Mouse (Mus musculus) gastrocnemius, postnatal 25 days (tissue): ENCODE measurements around the gene Grk4. TPM values are rescaled to one million over a fixed set of nuclear protein-coding genes. Genes with fewer than 3 reads are reported as not detected.
"Not testable (repeated sequence)": the region's sequence is repeated elsewhere in the genome, so short reads cannot be mapped to it uniquely, and the experiment has no call there.

Source experiments
- DNase-seq: peaks from one replicate; pipeline ENCODE4 v3.0.0; 2022
- microRNA-seq, 2 experiments: library from miRNA; unstranded; fragments of <30 nt; microRNA quantifications; one replicate each; pipeline ENCODE4 v1.2.0; 2021; ENCODE audit warnings: borderline replicate concordance in 2 of 2
- total RNA-seq, 2 experiments: library from RNA; stranded (reverse); gene quantifications; 1 replicate in 1 of 2; 2 replicates in 1 of 2; pipeline ENCODE4 v1.2.3; 2021

Grk4 gene
- total RNA-seq, 2 experiments from 2014 or later = 1.2 to 1.7 TPM

DNA sequence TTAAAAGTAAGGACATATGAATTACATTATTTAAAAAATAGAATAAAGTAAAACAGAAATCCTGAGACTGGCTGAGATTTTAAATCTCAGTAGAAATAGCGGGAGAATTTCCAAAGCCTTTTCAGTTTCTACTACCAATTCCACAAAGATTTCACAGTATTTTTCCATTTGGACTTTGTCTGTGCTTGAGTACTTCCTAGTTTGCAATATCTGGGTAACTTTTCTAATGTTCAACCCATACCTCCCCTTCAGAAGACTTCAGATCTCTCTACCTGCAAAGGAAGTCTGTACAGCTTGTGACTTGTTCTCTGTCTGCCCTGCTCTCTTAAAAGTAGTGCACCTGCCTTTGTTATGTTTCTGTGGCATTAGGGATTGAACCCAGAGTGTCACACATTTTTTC, 48.3 kb downstream of the Grk4 start:
- DNase-seq = no peak

DNA sequence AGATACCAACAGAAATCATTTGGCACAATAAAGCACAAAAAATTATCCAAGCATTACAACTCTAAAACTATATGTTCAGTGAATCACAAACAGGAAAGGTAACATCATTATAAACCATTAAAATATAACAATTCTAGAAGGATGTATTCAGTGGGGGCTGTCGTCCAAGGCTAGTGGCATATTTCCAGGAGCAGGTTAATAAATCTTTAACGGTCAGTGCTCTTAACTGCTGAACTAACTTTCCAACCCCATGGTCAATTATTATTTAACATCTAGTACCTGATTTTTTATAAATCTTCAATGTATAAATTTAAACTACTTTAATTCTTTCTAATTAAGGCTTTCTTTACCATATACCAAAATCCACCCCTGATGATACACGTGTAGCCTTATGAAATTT, 54.2 kb downstream of the Grk4 start:
- not testable (repeated sequence) for DNase-seq

DNA sequence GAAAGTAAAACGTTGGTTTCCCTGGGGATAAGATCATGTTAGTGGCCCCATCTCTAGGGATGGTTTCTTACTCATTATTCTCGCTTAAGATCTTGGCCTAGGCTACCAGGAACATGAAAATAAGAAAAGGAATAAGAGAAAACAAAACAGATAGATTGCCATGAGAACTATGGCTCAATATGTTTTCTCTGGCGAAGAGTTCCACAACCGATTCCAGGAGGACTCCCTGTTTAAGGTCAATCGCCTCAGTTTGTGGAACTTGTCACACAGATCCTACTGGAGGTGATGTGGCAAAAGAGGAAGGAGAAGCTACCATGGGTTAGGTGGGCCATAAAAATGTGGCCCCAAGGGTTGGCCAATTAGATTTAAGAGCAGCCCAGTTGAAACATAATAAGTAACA, 54.6 kb downstream of the Grk4 start:
- DNase-seq = no peak

DNA sequence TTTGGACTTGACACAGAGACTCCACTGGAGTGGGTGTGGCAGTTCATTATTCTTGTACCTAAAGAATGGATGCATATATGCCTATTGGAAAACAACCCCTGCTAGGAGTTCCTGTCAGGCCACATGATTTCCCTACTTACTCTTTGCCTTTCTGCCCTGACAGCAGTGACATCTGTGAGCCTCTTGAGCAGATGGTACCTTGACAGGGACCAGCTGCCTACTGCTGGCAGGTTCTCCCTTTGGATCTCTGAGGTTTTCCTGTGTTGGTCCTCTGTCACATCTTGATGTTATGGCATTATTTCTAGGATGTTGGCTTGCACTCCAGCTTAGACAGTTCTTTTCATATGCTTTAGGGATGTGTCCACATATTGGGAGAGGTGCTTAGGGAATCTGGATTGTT, 69.0 kb downstream of the Grk4 start:
- no peak for DNase-seq

DNA sequence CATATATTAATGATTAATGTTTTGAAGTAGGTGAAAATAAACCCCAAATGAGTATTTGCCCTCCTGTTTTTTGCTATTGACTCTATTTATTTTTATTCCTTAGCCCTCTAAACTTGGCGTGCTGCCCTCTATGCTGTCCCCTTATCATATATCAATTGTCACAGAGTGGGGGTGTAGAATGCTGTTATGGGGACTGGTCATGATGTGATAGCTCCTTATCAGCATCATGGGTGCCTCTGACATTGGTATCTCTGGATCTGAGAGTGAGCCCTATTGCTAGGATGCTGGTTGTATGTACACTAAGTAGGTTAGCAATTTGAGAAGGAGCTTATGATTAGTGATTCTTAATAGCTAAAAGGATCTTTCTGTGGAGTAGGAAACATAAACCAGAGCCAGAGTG, 70.1 kb downstream of the Grk4 start:
- DNase-seq = no peak

DNA sequence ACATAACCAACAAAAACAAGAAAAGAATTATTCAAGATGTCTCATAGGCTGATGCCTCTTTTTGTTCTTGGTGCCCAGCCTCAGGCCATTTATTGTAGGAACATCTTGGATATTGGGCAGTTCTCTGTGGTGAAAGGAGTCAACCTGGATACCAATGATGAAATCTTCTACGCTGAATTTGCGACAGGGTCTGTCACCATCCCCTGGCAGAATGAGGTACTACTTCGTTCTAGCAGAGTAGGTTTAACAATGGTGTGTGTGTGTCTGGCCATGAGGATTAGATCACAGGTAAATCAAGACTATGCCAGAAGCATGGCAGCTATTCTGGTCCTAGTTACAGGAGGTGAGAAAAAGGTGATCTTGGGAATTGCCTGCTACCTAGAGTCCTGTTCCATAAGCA, 91.3 kb downstream of the Grk4 start:
- no peak for DNase-seq

DNA sequence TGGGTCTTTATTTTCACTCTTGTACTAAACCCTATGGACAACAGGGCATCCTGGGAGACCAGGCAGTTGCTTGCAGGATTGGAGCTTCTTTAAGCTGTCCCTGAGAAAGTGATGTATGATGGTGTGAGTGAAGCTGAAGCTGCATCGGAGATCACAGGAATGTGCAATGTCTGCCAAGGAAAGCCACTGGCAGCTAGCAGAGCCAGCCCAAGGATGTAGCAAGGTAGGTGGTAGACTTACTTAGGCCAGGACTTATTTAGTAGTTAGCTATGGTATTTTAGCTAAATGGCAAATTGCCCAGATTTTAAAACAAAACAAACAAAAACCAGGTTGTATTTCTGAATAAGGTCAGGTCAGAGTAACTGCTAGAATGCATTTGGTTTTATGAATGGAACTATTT, 98.6 kb downstream of the Grk4 start:
- no peak for DNase-seq

DNA sequence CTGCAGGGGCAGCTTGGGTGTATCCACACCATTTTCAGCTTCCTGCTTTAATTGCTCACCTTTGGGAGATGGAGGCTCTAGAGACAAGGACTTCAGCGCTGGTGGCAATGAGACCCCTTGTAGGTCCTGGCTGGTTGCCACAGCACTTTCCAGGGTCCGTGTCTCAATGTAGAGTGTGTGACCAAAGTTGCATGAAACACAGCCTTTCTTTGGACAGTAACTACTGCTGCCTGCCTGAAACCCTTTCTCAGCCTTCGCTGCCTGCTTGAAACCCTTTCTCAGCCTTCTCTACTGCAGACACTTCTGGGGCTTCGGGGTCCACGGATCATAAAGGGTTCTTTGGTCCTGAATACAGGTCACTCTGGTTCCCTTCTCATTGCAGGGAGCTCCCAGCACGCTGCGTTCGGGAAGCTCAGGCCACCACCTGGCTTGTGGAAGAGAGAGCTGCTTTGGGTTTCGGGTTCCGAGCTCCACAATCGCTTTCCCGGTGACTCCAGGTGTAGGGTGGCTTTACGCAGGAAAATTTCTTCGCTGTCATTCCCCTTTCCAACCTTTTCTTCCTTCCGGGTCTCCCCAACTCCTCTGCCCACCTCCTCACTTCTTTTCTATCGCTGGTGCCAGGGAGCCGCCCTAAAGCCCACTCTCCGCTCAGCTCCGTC, 100.8 kb downstream of the Grk4 start:
- DNase-seq = no peak

DNA sequence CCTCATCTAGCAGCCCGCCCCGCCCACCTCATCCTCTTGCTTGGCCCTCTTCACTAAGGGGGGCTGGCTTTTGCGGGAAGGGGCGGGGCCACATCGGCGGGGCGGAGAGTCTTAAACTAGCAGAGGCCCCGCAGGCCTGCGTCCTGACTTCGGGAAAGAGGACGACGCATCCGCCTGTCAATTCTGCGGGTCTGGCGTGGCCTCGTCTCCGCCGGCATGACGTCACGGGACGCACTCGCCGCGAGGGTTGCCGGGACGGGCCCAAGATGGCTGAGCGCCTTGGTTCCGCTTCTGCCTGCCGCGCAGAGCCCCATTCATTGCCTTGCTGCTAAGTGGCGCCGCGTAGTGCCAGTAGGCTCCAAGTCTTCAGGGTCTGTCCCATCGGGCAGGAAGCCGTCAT, 101.3 kb downstream of the Grk4 start, which contains the start of gene Htt:
Gene Htt, plus strand, starts transcription at position 232 of the 400 bp plus-strand sequence.
- peak; percentile 95 for DNase-seq

DNA sequence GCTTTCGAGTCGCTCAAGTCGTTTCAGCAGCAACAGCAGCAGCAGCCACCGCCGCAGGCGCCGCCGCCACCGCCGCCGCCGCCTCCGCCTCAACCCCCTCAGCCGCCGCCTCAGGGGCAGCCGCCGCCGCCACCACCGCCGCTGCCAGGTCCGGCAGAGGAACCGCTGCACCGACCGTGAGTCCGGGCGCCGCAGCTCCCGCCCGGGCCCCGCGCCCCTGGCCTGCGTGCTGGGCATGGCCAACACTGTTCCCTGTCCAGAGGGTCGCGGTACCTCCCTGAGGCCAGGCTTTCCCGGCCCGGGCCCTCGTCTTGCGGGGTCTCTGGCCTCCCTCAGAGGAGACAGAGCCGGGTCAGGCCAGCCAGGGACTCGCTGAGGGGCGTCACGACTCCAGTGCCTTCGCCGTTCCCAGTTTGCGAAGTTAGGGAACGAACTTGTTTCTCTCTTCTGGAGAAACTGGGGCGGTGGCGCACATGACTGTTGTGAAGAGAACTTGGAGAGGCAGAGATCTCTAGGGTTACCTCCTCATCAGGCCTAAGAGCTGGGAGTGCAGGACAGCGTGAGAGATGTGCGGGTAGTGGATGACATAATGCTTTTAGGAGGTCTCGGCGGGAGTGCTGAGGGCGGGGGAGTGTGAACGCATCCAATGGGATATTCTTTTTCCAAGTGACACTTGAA, 101.9 kb downstream of the Grk4 start:
- DNase-seq = peak; percentile 7

DNA sequence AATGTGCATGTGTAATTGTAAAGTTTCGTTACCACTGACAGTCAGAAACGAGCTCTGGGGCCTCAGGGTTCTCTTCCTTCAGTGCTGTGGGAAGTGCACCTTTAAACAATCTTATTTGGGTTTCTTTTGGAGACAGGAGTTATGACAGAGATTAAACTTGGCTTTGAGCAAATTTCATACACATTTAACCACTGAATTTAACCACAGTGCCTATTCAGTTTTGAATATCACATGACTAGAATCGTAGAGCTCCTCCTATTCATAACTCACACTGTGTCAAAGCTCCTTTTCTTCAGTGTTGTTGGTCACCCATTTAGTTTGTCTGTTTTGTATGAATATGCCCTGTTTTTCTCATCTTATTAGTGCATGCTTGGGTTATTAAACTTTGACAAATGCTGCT, 111.6 kb downstream of the Grk4 start:
- no peak for DNase-seq

DNA sequence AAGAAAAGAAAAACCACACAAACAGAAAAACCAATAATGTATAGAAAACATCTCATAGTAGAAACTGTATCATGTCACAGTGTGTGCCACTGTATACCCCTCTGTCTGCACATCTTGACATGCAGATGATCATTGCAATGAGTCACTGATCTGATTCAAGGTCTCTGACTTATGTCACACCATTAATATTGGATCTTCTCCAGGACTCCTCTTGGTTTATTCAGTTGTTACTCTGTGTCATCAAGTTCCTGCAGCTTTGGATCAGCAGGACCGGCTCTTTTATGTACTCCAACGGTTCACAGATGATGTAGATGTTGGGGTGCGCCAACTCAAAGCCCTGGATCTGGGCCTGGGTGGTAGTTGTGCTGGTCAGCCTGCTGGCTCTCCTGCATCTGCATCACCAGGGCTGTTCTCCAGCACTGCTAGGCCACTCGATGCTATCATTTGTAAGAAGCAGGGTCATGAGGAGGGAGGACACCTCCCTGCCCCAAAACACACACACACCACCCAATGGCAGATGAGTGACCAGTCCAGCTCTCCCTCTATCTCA, 112.6 kb downstream of the Grk4 start:
- DNase-seq = no peak

DNA sequence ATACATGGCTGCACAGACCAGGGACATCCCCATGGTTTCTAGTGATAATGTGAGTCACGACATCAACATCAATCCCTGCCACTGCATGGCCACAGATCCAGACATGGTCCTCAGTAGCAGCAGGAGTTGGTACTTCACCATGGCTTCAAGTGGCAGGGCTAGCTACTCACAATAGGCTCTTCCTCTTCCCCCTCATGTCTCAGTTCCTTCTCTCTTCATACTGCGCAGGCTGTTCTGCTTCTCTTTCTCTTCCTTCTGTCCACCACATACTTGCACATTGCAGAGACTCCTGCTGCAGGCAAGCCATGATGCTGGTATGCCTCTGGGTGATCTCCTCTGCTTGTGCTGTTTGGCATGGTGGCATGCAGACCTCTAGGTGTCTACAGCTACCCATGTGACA, 113.2 kb downstream of the Grk4 start:
- no peak for DNase-seq

DNA sequence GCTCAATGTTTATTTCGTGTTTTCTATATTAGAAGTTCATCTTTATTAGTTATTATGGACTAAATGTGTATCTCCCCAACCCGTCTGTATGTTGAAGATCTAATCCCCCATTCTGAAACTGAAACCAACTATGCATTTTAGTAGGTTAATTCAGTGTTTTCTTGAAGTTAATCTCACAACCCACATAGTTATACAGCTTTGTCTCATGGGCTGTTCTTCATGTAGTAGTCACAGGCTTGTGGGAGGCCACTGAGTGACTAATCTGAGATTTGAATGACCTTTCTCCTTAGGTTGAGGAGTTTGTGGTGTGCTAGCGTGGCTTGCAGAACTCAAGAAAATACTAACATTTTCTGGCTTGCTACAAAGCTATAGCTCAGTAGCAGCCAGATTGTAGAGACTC, 124.8 kb downstream of the Grk4 start:
- no peak for DNase-seq

DNA sequence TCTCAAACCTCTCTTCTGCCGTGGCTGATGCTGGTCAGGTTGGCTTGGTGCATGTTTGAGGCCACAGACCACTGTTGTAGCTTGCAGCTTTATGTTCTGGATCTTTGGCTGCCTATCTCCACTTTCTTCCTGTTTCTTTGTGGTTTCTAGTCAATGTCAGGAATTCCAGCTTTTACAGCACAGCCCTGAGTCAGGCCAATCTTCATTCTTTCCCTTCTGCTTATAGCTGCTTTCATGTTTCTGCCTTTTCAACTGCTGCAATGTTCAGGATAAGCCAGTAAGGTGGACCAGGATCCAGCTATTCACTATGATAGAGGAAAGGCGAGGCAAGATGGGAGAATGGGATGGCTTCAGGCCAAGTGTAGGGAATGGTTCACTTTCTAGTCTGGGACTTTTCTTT, 131.0 kb downstream of the Grk4 start:
- DNase-seq = no peak

DNA sequence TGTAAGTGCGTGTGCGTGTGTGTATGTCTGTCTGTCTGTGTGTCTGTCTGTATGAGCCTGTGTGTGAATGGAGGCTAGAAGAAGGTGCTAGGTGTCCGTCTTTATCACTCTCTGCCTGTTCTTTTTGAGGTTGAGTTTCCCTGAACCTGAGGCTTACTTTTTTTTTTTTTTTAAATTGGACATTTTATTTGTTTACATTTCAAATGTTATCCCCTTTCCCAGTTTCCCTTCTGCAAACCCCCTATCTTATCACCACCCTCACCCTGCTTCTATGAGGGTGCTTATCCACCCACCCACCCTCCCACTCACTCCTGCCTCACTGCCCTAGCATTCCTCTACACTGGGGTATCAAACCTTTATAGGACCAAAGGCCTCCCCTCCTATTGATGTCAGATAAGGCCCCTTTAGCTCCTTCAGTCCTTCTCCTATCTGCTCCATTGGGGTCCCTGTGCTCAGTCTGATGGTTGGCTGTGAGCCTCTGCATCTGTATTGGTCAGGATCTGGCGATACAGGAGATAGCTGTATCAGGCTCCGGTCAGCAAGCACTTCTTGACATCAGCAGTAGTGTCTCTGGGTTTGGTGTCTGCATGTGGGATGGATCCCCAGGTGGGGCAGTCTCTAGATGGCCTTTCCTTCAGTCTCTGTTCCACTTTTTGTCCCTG, 140.2 kb downstream of the Grk4 start:
- DNase-seq = no peak

Small RNAs within 50 kb of the gene (microRNA-seq; reads per million reads assigned to microRNA genes)
- 0 reads per million in 2 experiments for gene Mir467g

Other genes with a start within 250 kb of the Grk4 start
- 1 to 10 TPM; 2.1 to 2.3 TPM for gene Tnip2, start 146.4 kb upstream of the Grk4 start, total RNA-seq
- gene Sh3bp2, start 134.5 kb upstream of the Grk4 start, total RNA-seq = 1 to 10 TPM; 1.1 to 1.2 TPM
- 10 to 100 TPM; 61.8 to 68.6 TPM for gene Add1, start 86.7 kb upstream of the Grk4 start, total RNA-seq
- 1 to 10 TPM; 4.6 to 7.0 TPM for gene Mfsd10, start 23.2 kb upstream of the Grk4 start, total RNA-seq
- 10 to 100 TPM; 11.0 to 13.6 TPM for gene Nop14, start 231 bp upstream of the Grk4 start, total RNA-seq
- gene Htt, start 101.4 kb downstream of the Grk4 start, total RNA-seq = 1 to 10 TPM; 7.7 to 7.9 TPM
- under 1 TPM; 0.13 to 0.36 TPM for gene Msantd1, start 247.6 kb downstream of the Grk4 start, total RNA-seq